Mouse (Mus musculus): Measurements from ENCODE around the gene Jtb. TPM values are rescaled to one million over a fixed set of nuclear protein-coding genes. Genes with fewer than 3 reads are reported as not detected.

The Jtb gene
- total RNA-seq (2022) = 10 to 100 TPM; 67.8 to 75.4 (median 71.8) TPM

GRCm38 (mm10) chr3:90231507-90232333 is at the start of gene Jtb:
Jtb (plus strand) TSS chr3:90231597.
- DNase-seq (ENCODE audit: low spot score in 2 of 2) = peak; percentile 85 to 92

- no peak for DNase-seq (ENCODE audit: low spot score in 2 of 2)
These were observed 47.8 kb upstream of the Jtb start for GRCm38 (mm10) chr3:90183581-90183980.

- no peak for DNase-seq (ENCODE audit: low spot score in 2 of 2)
These were observed 40.4 kb upstream of the Jtb start for GRCm38 (mm10) chr3:90190859-90191510.

- DNase-seq (ENCODE audit: low spot score in 2 of 2) = no peak
These were observed 36.6 kb upstream of the Jtb start for GRCm38 (mm10) chr3:90194759-90195158.

GRCm38 (mm10) chr3:90195644-90196043 is 35.8 kb upstream of the Jtb start:
- no peak for DNase-seq (ENCODE audit: low spot score in 2 of 2)

- DNase-seq (ENCODE audit: low spot score in 2 of 2) = no peak
These were observed 33.8 kb upstream of the Jtb start for GRCm38 (mm10) chr3:90197548-90197947.

GRCm38 (mm10) chr3:90202884-90203283 is 28.5 kb upstream of the Jtb start:
- no peak for DNase-seq (ENCODE audit: low spot score in 2 of 2)

- no peak for DNase-seq (ENCODE audit: low spot score in 2 of 2)
These were observed 27.8 kb upstream of the Jtb start for GRCm38 (mm10) chr3:90203619-90204018.

GRCm38 (mm10) chr3:90204582-90204981 is 26.8 kb upstream of the Jtb start:
- no peak for DNase-seq (ENCODE audit: low spot score in 2 of 2)

- DNase-seq (ENCODE audit: low spot score in 2 of 2) = no peak
These were observed 22.7 kb upstream of the Jtb start for GRCm38 (mm10) chr3:90208662-90209061.

GRCm38 (mm10) chr3:90209908-90210566 is 21.4 kb upstream of the Jtb start:
- DNase-seq (ENCODE audit: low spot score in 2 of 2) = no peak

GRCm38 (mm10) chr3:90211475-90212398 is 19.7 kb upstream of the Jtb start:
- DNase-seq (ENCODE audit: low spot score in 2 of 2) = no peak

GRCm38 (mm10) chr3:90212723-90213122 is 18.7 kb upstream of the Jtb start:
- DNase-seq (ENCODE audit: low spot score in 2 of 2) = no peak

- DNase-seq (ENCODE audit: low spot score in 2 of 2) = peak; percentile 84 to 85
These were observed 18.0 kb upstream of the Jtb start, which contains the start of the genes Rps27 and Rab13 for GRCm38 (mm10) chr3:90213377-90213866. Rps27 (minus strand) TSS chr3:90213651. Rab13 (plus strand) TSS chr3:90213695.

GRCm38 (mm10) chr3:90213956-90214684 is 17.3 kb upstream of the Jtb start:
- DNase-seq (ENCODE audit: low spot score in 2 of 2) = no peak

- no peak for DNase-seq (ENCODE audit: low spot score in 2 of 2)
These were observed 15.5 kb upstream of the Jtb start for GRCm38 (mm10) chr3:90215825-90216380.

GRCm38 (mm10) chr3:90220088-90220487 is 11.3 kb upstream of the Jtb start:
- no peak for DNase-seq (ENCODE audit: low spot score in 2 of 2)

- peak; percentile 47 to 64 for DNase-seq (ENCODE audit: low spot score in 2 of 2)
These were observed 10.9 kb upstream of the Jtb start for GRCm38 (mm10) chr3:90220531-90220951.

- no peak for DNase-seq (ENCODE audit: low spot score in 2 of 2)
These were observed 10.3 kb upstream of the Jtb start for GRCm38 (mm10) chr3:90221123-90221522.

- no peak for DNase-seq (ENCODE audit: low spot score in 2 of 2)
These were observed 8.9 kb upstream of the Jtb start for GRCm38 (mm10) chr3:90222455-90222854.
